Mouse (Mus musculus) heart, postnatal 36 days (tissue): ENCODE measurements around the gene Rspo1. TPM values are rescaled to one million over a fixed set of nuclear protein-coding genes. Genes with fewer than 3 reads are reported as not detected.
"Not testable (repeated sequence)": the region's sequence is repeated elsewhere in the genome, so short reads cannot be mapped to it uniquely, and the experiment has no call there.

Experiments
- DNase-seq, 2 experiments: peaks; one replicate each; pipeline ENCODE4 v3.0.0; 2021 to 2022
- intact Hi-C: fragments of 180-260 bp; cut with DNase I; formaldehyde crosslinking; loops from one replicate; pipeline ENCODE4 v1.15.1; 2025
- total RNA-seq, 2 experiments: library from RNA; stranded (reverse); gene quantifications; 2 replicates each; pipeline ENCODE4 v1.2.3; 2021

Gene Rspo1
- total RNA-seq = 1 to 10 TPM; 3.1 to 6.7 TPM

DNA sequence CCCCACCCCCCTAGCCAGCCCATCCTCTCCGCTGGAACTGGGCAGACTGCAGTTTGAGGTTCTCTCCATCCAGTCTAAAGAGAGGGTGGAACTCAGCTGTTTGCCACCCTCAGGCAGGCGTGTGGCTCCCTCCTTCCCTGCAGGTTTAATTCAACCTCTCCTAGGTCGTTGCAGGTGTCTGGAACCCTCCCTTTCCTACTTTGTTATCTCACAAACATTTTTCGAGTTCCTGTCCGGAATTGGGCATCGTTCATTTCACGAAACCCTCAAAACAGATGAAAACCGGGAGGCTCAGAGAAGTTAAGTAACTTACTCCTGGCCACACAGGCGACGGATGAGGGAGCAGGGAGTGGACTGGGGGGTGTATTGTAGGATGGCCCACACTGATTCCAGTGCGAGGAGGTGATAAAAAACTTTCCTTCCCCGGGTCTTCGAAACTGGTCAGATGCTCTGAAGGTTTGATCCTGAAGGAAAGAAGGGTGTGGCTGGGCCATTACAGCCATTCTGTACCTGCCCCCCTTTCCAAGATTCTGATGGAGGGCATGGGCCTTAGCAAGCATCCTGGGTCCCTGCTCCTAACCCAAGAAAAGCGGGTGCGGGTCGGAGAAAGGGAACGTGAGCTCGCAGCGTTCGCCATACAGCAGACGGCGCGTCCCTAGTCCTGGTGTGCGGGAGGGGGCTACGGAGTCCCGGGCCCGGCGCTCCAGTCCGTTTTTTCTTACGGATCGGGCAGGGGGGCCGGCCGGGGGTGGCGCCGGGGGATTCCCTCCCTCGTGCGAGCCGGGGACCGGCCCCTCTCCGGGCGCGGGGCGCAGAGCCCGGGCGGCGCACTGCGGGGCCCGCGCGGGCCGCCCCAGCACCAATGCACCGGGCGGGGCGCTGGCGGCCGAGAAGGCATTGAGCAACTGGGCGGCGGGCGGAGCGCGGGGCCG lies at the start of gene Rspo1:
Gene Rspo1, plus strand, starts transcription at position 760 of the 932 bp plus-strand sequence.
- peak; percentile 28 to 39 for DNase-seq
- intact Hi-C loops = no loop called here

DNA sequence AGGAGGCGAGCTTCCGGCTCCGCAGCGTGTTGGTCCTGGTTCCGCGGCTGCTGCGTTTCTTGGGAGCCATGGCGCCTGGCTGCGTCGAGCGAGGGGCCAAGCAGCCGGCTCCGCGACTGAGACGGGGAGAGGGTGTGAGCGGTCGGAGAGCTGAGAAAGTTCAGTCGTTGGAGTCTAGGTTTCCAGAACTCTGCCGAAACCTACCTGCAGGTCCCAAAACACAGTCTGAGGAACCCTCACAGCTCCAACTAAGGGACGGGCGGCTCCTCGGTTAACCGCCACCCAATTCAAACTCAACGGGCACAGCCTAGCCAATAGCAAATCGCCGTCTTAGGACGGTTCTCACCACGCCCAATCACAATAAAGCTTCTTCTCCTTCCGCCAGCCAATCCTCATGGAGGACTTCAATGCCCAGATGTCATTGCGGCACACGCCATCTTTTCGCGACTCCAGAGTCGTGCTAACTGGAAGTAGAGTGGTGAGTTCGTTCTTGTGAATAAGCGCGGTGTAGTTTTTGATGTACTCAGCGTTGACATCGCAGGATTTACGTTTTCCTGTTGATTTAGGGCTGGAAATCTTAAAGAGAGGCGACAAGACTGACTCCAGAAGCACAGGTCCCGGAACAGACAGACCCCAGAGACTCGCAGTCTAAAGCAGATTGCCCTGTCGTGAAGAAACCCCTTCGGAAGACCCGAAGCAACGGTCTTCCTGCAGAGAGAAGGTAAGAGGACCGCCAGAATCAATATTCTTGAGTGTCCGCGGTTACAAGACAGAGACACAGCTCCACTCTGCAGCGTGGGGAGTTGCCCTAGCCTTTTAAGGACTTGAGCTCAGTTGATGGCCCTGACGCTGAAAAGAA lies 49.4 kb upstream of the Rspo1 start, which contains the start of gene 9930104L06Rik:
Gene 9930104L06Rik, plus strand, starts transcription at position 436 of the 859 bp plus-strand sequence.
- peak; percentile 92 to 94 for DNase-seq
- intact Hi-C loops = loop anchor here (2.0 kb wide), 1 partner anchor 86 kb away; the partner anchor contains the start of genes 1110065P20Rik and Yrdc

DNA sequence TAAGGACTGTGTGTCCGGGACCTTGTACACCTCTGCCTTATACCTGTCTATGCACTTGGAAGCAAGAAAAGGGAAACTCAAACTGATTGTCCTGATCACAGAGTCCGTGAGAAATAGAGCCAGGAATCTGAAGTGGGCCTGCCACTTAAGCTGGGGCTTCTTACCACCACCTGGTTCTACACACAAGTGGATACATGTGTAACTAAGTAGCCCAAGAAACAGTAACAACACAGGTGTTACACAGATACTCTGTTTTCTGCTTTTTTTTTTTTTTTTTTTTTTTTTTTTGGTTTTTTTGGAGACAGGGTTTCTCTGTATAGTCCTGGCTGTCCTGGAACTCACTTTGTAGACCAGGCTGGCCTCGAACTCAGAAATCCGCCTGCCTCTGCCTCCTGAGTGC lies 47.0 kb upstream of the Rspo1 start, which contains the start of gene Cdca8:
Gene Cdca8, minus strand, starts transcription at position 101 of the 400 bp plus-strand sequence.
- intact Hi-C loops, DNase-seq: not testable (repeated sequence)

DNA sequence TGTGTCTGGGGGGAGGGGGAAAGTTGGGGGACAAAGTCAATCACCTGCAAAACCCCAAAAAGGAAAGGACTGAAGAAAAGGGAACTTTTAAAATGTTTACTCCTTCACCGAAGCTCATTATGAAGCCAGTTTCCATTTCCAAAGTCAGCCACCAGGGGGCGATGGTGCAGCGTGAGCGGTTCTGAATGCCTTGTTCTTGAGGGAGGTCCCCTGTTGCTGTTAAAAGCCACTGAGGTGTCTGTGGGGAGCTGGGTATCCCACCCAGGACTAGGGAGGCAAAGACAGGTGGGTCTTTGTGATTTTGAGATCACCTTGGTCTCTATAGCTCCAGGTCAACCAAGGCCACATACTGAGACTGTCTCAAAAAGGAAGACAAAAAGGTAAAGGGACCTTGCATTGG lies 43.2 kb upstream of the Rspo1 start:
- peak; percentile 78 to 87 for DNase-seq
- intact Hi-C loops = loop anchor here (1.0 kb wide), 2 partner anchors 116 to 156 kb away; no protein-coding TSS in a partner anchor

DNA sequence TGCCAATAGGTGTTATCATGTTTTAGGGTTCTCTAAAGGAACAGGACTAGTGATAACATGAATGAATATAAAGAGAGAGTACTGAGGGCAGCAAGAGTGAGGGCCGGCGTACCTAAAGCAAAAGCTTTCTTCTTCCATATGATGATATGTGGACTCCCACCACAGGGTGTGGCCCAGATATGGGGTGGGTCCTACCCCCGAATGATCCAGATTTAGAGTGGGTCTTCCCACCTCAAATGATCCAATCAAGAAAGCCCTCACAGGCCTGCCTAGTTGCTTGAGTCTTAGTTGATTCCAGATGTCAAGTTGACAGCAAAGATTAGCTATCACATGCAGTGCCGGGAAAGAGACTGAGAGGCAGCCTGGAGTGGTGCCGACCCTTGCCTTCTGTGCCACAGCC lies 42.4 kb upstream of the Rspo1 start:
- intact Hi-C loops = loop anchor here (1.0 kb wide), 2 partner anchors 116 to 156 kb away; no protein-coding TSS in a partner anchor
- DNase-seq = no peak

DNA sequence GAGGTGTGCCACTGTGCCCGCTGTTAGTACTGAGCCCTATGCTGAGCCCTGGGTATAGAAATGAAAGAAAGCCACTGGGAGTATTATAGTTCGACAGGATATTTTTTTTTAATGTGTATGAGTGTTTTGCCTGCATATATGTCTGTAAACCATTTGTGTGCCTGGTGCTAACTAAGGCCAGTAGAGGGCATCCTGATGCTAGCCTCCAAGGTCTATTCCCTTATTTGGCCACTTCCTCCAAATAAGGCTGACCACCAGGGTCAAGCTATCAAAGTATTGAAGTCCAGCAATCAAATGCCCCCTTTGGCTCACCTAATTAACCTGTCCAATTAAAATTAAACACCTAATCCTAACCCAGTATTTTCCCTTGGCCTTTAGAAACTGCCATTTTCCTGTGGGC lies 41.3 kb upstream of the Rspo1 start:
- intact Hi-C loops = no loop called here

DNA sequence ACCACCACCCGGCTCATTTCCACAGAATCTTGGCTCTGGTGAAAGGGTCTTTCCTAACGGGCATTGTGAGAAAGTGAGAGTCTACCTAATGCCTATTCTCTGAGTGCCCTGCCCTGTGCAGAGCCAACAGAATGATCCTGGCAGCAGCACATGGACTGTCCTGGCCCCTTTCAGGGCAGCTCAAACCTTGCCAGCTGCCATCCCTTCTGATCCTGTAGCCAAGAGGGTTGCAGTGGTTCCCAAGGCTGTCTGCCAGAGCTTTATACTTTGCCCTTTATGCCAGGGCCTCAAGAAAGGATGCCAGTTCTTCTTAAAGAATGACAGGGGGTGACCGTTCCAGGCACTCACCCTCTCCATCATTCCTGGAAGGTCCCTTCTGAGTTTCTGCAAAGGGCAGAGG lies 36.7 kb upstream of the Rspo1 start:
- no peak for DNase-seq

More for the DNA sequence above, 41.3 kb upstream of the Rspo1 start:
- DNase-seq = no peak

DNA sequence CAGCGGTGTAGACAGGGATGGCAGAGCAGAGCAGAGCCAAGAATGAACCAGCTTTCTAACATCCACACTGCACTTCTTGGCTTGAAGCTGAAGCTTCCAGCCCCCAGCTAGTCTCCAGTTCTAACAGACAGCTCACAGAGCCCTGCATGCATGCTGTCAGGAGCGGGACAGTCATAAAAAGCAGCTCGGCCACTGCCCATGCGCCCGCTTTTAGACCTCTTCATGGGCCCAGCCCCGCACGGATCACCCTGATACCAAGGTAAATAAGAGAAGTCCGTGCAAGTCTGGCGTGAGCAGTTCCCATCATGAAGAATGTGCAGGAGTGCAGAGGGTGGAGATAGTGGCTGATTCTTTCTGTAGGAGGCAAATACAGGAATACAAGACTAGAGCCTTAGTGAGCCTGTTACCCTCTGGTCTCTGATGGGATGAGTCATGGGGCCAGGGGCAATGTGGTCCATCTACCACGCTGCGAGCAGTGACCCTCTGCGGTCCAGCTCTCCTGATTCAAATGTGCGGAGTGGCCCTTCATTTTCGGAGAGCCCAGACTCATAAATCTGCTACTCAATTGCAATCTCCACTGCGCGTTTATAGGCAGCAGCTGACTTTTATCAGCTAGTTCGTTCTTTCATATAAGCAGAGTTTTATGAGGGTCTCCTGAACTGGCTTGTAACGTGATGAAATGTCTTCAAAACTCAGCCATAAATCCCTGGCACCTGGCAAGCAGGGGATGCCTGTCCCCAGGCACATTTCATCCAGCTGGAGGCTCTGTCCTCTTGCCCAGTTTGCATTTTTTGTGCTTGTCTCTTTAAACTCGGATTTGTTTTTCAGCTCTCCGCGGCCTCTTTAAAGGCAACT lies 35.8 kb upstream of the Rspo1 start:
- DNase-seq = peak in 1 of 2 experiments; percentile 9
- intact Hi-C loops = no loop called here

More for the DNA sequence above, 36.7 kb upstream of the Rspo1 start:
- intact Hi-C loops = no loop called here

DNA sequence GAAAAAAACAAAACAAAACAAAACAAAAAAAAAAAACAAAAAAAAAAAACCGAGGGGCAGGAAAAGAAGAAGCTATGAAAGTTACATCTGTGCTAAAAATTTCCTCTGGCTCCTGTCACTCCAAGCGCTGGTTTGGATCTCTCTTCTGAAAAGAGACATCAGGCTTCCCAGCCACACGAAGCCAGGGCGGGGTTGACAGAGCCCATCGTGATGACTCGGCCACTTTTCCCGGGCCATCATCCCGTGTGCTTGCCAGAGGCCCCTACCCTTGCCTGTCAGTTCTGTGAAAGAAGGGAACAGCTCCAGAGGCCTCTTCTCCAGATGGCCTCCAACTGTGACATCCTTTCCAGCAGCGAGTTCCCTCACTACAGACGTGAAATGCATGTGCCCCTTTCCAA lies 35.2 kb upstream of the Rspo1 start:
- intact Hi-C loops = no loop called here
- peak in 1 of 2 experiments; percentile 10 for DNase-seq

DNA sequence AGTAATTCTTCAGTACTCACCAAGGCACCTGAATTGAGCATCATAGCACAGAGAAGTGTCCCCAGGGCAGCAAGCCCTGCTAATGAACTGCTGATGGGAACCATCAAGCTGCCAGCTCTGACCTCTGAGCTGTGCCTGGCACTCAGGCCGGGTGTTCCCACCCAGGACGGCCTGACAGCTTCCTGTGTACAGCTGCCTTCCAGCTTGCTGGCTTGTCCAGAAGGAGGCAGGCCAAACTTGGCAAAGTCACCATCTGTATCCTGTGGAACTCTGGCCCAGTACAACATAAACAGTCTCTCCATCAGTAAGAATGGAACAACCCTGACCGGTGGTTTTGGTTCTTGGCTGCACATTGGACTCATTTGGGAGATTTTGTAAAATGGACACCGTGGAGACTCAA lies 32.7 kb upstream of the Rspo1 start:
- DNase-seq = no peak
- intact Hi-C loops = no loop called here

DNA sequence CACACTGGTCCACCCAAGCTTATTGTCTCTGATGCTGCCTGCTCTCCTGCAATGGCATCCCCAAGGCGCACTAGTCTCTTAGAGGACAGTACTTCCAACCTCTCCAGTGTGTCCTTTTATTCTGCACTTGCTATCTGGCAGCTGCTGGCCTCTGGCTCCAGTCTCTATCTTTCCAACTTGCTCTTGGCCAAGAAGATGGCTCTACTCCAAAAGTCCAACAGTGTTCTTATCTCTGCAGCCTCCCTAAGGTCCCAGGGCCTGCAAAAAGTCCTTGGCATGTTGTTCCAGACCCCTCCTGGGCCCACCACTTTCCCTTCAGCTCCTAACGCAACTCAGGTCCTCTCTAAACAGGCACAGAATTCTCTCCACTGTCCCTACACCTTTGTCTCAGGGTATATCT lies 28.9 kb upstream of the Rspo1 start:
- intact Hi-C loops = no loop called here
- DNase-seq = peak; percentile 14 to 21

DNA sequence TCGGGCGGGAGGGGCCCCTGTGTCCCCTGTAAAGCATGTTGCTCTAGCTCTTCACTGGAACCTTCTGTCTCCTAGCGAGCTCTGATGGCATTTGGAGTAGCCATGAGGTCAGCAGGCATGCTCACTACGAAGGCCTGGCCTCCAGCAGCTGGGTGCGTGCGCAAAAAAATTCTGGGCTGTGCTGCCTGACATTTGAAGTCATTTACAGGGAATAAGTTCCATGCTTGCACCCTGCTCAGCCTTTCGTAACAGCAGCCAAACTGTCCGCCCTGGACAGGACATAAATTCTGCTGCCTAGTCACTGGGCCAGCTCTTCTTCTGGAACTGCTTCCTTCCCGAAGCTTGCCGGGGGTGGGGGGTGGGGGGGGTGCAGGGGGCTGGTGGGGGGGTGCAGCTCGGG lies 27.2 kb upstream of the Rspo1 start:
- intact Hi-C loops = no loop called here
- DNase-seq = peak in 1 of 2 experiments; percentile 11

DNA sequence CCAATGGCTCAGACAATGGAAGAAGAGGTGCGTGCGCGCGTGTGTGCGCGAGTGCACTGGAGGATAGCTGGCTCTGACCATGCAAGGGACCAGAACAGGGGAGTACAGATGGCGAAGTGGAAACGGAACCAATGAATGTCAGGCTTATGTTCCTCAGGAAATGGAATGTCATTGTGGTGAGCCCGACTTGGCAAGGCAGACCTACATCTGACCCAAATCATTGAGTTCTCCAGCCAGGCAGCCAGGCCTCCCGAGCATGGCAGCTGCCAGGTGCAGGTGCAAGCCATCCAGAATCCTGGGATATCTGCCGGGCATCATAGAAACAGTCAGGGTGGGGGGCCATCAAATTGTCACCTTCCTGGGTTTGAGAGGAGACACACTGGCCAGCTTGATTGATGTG lies 25.3 kb upstream of the Rspo1 start:
- DNase-seq = no peak
- intact Hi-C loops = no loop called here

DNA sequence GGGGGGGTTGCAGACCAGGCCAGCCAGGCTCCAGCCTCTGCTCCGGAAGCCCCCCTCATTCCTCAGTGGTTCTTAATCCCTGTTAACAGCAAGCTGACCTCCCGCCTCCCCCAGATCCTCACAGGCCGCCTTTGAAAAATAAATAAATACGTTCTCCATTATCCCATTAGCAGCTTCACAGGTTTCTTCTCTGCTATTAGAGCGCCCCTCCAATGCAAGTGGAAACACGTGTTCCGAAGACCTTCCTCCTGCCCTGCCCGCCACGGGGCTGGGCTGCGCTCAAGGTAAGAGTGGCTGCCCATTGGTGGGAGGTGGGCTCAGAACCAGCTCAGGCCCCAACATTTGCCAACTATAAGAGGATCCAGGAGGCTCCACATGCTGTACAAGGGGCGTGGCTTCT lies 23.7 kb upstream of the Rspo1 start:
- intact Hi-C loops = no loop called here
- no peak for DNase-seq

DNA sequence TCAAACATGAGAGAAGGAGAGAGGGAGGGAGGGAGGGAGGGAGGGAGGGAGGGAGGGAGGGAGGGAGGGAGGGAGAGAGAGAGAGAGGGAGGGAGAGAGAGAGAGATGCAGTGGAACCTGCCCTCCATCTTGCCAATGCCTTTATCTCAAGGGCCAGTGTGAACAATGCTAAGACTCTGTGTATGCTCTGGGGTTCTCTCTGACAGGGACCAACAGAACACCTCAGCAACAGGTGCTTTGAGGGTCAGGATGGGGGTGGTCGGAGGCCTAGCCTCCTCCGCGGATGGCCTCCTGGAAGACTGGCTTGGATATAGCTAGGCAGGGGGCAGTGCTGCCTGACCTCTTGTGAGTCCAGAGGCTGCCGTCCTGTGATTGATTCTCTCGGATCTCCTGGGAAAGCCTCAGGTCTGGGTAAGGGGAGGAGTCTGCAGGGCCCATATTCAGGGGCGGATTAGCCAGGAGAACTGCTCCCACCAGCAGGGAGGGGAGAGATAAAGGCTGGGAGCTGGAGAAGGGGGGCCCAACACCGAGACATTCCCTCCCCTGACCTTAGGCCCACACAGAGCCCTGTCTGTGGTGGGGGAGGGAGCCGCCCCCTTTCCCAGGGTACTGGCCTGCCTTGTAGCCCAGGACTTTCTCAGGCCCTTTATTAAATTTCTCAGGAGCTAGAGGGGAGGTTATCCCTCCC lies 21.2 kb upstream of the Rspo1 start:
- intact Hi-C loops = no loop called here

DNA sequence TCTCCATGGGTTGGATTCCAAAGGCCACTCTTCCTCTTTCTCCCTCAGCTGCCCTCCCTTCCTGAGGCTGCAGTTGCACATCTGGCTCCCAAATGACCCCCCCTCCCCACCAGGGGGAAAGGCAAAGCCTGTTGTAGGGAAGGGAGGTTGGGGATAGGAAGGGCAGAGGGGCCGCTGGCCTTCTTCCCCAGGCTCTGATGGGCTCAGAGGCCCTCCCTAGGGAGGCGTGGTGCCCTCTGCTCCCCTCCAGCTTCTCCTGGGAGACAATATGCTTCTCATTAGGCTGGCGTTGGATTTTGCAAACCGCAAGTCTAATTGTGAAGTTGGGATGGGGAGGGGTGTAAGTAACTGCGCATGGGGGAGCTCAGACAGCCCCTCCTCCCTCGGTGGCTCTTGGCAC lies 17.5 kb upstream of the Rspo1 start:
- no peak for DNase-seq
- intact Hi-C loops = no loop called here

More for the DNA sequence above, 21.2 kb upstream of the Rspo1 start:
- DNase-seq = no peak

DNA sequence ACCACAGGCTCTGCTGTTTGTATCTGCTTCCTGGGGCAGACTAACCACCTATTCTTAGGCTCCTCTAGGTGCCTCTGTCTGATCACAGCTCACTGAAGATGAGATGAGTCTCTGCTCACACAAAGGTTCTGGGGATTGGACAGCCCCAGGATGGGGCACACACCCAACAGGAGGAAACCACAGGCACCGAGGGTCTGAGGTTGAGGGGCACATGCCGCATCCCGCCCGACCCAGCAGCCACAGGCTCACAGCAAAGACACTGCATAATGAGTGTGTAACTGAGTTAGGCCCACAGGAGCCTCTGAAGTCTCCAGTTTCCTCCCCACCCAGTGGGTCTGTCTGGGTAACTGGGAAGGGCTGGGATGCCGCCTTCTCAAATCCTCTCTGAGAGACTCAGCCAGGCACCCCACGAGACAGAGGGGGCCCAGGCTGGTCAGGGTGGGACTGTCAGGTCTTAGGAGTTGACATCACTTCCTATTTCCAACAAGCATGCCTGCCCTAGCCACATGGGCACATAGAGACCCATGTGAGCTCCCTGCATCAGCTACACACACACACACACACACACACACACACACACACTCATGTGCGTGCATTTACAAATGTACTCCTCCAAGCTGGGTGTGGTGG lies 16.9 kb upstream of the Rspo1 start:
- intact Hi-C loops = no loop called here
- no peak for DNase-seq

DNA sequence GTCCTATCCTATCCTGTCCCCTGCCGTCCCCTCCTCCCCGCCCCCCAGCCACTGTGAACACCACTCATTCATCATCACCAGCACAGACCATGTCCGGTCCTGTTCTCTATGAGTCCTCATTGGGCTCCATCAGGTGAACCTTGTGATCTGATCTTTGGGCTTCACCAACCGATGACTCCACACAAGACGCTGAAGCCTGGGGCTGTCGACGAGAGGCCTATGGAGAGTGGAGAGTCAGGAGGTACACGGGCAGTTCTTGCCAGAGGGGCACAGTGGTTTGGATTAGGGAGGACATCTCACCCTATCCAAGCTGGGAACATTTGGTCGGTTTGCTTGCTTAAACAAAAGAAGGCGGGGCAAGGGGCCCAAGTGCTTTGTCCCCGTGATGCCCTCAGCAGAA lies 16.0 kb upstream of the Rspo1 start:
- DNase-seq = no peak
- intact Hi-C loops = no loop called here

DNA sequence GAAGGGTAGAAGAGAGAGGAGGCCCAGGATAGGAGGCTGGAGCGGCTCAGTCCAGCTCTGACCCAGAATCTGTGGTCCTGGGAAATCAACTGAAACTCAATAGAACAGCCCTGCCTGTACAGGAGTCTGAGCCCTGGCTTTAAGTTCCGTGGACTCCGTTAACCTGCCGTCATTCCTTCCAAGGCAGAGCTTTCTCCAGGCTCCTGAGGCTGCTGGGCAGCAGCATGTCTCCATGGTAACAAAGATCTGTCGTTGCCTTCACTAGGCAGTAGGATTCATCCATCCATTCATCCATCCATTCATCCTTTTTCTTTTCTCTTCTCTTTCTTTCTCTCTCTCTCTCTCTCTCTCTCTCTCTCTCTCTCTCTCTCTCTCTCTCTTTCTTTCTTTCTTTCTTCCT lies 15.6 kb upstream of the Rspo1 start:
- DNase-seq = no peak
- intact Hi-C loops = no loop called here
